Mouse (Mus musculus) embryo, embryonic 11 days (tissue): ENCODE results near the gene Klra4.
"Not testable (repeated sequence)": the region's sequence is repeated elsewhere in the genome, so short reads cannot be mapped to it uniquely, and the experiment has no call there.

ENCODE experiments used
- DNase-seq: peaks from one replicate; pipeline ENCODE4 v3.0.0-alpha.2; 2015

The Klra4 gene

GRCm38 (mm10) chr6:130067171-130067570 is at the start of gene Klra4:
Klra4 (minus strand) TSS chr6:130067271.
- DNase-seq: not testable (repeated sequence)

- no peak for DNase-seq
Measured at GRCm38 (mm10) chr6:130110485-130110884, 43.4 kb upstream of the Klra4 start.

- DNase-seq: not testable (repeated sequence)
Measured at GRCm38 (mm10) chr6:130102743-130103142, 35.7 kb upstream of the Klra4 start.

- DNase-seq: no peak
Measured at GRCm38 (mm10) chr6:130092336-130092948, 25.4 kb upstream of the Klra4 start.

DNA sequence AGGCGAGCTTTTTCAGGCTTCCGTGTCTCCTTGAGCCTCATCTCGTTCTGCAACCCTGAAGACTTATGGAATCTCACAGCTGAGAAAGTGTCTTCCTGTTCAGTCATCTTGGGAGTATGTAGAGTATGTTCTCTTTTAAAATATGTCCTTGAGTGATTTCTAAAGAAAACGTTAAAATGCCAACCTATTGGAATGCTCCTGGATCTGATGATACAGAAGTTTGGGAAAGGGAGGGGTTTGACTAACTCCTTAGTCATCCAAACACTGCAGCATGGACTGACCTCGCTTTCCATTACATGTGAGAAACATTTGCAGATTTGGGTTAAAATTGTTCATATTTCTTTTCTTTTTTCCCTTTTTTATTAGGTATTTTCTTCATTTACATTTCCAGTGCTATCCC is 1.9 kb downstream of the Klra4 start:
- no peak for DNase-seq

- DNase-seq: not testable (repeated sequence)
Measured at GRCm38 (mm10) chr6:130035146-130035545, 31.9 kb downstream of the Klra4 start.

DNA sequence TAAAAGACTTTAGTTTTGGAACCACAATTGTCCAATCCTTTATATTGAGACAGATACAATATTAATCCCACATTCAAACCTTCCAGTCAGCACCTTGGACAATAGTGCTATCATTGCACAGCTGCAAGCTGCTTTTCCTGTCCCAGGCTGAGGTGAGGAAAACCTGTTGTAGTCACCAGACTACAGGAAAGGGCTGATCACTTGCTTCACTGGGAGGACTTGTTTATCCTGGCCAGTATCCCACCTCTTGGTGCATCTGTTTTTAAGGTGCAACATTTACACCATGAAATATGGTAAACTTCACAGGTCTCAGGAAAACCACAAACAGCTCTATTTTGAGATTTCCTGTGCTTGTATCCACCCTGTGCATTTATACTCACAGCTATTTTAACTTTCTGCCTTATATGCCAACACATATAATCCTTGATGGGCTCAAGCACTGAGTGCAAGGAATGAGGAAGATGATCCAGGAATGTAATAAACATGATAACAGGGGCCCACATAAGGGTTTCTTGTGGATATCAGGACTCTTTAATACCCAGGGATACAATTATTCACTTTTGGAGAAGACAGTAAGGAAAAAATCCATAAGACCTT is 35.5 kb downstream of the Klra4 start:
- not testable (repeated sequence) for DNase-seq

- DNase-seq: no peak
Measured at GRCm38 (mm10) chr6:130026854-130027253, 40.2 kb downstream of the Klra4 start, which contains the start of gene Klra6. Klra6 (minus strand) TSS chr6:130026954.
